Mouse (Mus musculus): ENCODE results near the gene Sdf2l1.
A peak's percentile ranks its signal among the peaks of the same experiment; 100 is the strongest.

Gene Sdf2l1

DNA sequence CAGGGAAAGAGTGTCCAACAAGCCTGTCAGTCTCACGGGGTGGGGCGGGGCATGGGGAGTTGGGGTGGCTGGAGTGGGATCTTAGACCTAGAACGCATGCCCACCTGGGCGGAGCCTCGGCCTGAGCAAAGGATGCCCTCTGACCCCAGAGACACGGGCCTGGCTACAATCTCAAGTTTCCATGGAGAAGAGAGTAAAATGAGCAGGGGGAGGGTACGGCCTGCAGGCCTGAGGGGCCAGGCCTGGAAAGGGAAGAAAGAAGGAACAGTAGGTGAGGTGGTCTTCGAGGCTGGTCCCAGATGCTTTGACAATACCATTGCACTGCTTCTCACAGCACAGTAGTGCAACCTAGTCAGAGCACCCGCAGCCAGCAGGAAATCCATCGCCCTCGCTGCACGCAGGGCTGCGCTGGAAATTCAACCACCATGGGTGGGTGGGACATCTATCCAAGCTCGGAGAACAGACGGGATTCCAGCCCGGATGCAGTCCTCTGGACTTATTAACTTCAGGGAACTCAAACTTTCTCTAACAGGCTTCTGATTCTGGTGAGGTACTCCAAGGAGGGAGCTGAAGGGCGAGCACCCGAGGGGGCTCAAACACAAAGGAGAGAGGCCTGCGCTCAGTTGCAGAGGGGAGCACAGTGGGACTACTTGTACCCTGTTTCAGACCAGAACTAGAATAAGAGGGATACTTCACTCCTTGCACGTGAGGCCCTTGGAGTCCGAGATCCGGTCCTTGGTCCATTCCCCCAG, 7.9 kb downstream of the Sdf2l1 start:
- no peak for DNase-seq (ENCODE audit: low spot score in 2 of 2)

DNA sequence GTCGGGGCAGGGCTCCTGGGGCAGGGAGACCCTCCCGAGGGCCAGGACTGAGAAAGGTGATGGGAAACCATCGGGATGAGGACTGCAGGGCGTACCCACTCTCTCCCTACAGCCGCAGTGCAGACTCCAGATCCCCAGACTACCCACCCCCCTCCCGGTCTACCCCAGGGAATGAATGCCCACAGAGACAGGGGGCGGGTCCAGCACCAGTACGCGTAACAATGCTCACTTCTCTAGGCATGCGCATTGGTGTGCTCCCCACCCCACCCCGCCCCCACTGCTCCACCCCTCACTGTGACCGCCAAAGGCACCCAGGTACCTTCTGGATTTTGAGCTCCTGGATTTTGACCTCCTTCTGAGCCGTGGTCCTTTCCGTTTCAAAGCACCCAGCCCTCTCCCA, 10.6 kb downstream of the Sdf2l1 start:
- DNase-seq (ENCODE audit: low spot score in 2 of 2) = no peak

DNA sequence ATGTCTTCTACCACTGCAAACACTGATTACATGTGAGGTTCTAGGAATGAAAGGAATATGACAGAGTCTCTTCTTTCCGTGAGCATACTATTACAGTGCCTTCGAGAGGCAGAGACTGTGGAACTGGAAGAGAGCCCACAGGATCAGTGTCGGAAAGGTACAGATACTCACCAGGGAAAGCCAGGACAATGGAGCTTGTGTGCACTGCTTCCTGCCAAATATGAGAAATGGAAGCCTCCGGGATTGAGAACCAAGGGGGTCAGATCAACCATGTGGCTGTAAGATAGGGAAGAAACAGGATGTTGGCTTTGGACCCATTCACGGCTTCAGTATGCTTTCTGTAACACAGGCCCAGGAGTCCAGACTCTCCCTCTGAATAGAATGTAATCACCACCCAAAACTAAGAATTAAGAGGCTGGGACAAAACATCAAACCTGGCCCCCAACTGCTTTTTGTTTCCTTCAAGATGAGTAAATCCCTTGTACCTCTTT, 14.8 kb downstream of the Sdf2l1 start:
- DNase-seq (ENCODE audit: low spot score in 2 of 2) = no peak

DNA sequence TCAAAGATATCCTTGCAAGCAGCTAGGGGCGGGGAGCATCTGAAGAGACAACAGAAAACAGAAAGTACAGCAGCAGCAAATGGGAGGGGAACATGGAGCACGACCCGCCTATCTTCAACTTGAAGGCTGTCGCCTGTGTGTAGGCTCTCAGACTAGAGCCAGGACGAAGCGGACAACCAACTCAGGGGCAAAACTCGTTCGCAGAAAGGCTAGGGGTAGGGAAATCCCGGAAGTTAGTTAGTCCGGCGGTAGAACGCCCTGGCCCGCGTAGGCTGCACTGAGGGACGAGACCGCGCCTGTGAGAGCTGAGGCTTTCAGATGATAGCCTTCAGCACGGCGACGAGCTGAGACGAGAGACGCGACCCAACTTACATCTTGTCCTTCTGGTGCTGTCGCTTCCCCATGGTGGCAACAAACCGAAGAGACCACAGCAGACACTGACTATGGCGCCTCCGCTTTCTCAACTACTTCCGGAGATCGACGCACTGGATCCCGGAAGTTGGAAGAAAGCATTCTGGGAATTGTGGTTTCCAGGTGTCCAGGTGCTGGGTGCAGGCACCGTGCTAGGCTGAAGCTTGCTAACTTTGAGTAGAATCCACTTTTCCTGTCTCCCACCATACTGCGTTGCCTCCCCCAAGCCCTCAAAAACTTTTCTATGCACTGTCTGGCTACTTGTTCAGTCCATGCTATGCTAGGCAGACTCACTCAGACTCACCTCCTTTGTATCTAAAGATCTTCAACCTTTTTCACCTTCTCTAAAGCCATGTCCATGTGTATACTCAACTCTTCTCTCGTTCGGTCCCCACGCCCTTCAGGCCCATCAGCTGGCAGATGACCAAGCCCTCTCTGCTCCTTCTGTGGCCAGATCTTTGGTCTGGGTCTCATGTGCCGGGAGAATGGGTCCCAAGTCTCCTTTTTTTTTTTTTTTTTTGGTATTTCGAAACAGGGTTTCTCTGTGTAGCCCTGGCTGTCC, 21.1 kb downstream of the Sdf2l1 start, which contains the start of gene Ppil2:
Ppil2 (minus strand) TSS at position 487 of the 973 bp plus-strand sequence.
- DNase-seq (ENCODE audit: low spot score in 2 of 2) = peak; percentile 64 to 76

DNA sequence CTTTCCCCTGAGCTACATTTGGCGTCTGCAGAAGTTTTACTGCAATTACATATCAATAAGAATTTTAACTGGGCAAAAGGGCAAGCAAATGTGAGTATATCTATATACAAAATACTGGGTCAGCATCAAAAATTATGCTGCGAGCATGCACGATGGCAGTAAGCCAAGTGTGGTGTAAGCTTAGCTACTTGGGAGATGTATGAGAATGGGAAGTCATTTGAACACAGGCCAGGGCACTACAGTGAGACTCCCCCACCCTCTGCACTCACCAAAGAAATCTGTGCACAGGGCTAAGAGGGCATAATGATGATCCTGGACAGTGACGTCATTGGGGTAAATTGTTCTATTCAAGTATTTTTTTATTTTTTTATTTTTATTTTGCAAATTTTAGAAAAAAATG, 27.6 kb downstream of the Sdf2l1 start:
- DNase-seq (ENCODE audit: low spot score in 2 of 2) = no peak

DNA sequence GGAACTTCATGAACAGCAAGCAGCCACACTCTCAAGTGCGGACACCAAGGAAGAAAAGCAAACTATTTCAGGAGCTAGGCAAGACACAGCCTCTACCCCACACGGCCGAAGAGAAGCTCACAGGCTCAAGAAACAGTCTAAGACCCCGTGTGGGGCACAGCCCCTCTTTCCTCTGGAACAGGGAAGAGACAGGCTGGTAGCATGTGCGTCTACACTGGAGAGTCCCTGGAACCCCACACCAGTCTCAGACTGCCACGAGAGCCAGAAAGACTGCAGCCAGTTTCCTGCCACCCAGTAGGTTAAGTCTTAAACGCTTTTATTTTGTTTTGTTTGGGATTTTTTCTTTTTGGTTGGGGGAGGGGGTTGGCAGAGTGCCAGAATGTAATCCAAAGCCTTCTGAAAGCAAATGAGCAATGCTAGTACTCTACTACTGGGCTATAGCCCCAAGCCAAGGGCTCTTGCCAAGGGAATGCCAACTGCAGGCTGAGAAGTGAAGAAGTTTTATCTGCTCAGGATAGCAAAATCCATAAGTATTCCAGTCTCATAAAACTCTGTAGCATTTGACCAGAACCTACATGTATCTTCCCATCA, 29.5 kb downstream of the Sdf2l1 start:
- DNase-seq (ENCODE audit: low spot score in 2 of 2) = no peak

DNA sequence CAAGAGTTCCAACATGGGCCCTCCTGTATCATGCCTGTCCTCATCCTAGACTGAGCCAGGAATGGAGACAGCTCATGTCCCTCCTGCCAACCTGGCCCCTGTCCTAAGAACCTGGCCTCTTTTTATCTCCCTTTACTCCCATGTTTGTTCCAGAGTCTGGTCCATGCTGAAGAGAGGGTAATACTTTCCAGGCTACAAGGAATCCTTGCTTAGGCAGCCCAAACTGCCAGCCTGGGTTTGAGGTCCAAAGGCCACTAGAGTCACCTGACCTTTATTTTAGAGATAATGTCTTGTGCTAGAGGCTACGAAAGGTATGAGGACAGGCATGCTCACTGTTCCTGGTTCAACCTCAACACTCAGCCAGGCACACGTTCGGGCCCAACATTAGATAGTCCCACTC, 35.2 kb downstream of the Sdf2l1 start:
- DNase-seq (ENCODE audit: low spot score in 2 of 2) = no peak

DNA sequence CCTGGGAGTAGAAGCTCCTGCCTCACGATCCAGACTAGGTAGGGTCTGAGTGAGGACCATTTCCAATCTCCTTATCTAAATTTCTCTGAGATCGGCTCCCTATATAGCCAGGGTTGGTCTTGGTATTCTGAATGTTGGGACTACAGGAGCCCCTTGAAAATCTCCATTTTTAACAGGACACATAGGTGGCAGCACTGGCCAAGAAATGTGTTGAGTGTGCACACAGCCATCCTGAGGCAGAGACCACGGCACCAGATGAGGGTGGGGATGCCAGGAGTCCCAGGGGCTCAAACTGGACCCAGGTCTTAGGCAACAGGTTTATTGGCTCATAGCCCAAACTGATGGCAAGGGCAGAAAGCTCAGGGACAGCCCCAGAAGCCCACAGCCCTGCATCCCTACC, 43.8 kb downstream of the Sdf2l1 start:
- no peak for DNase-seq (ENCODE audit: low spot score in 2 of 2)

DNA sequence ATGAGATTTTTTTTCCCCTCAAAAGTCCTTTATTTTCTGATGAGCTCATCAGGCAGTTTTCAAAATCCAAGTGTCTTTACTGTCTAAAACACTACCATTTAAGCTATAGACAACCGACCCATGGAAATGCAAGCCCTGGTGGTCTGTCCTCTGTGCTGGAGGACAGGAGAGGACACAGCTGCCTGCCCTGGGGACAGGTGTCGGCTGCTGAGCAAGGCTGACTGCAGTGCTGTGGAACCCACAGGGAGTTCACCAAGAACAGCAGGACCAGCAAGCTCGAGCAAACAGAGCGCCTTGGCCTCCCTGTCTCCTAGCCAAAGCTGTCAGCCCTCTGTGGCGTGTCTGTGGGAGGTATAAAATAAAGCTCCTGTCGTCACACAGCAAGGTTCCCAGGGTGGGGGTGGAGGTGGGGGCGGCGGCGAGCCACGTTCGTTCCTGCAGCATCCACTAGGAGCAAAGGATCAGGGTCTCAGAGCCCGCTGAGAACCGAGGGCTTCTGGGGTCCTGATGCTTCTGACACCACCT, 45.5 kb downstream of the Sdf2l1 start:
- no peak for DNase-seq (ENCODE audit: low spot score in 2 of 2)

DNA sequence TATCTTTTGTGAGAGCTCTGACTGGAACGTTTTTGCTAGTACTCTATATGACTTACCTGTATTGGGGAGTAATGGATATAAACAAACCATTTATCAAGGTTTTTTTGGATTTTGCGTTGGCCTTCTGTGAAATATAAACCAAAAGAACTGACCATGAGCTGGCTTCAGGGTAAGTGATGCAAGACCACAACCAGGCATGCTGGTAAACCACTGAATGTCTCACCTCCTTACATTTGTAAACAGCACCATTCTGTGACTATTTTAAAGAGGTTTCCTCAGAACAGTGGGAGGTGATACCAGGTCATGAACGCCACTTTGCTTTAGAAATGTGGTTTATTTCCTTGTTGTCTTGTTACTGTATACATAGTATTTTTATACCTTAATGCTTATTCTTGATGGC, 45.9 kb downstream of the Sdf2l1 start:
- no peak for DNase-seq (ENCODE audit: low spot score in 2 of 2)

DNA sequence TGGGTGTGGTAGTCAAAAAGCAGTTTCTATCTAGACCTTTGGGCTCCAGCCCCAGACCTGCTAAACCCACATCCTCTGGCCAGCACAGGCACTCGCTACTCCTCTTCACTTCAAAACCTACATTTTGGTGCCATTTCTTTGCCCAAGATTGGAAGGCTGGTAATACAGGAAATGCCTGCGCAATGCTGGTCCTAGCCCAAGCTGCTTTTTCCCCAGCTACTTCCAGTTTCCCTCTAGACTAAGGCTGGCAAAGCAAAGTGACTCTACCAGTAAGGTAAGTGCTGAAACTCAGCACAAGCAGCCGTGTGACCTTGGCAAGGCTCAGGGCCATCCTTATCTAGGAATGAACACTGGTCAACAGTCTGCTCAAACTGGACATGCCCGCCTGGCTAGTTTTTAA, 46.5 kb downstream of the Sdf2l1 start:
- DNase-seq (ENCODE audit: low spot score in 2 of 2) = no peak

DNA sequence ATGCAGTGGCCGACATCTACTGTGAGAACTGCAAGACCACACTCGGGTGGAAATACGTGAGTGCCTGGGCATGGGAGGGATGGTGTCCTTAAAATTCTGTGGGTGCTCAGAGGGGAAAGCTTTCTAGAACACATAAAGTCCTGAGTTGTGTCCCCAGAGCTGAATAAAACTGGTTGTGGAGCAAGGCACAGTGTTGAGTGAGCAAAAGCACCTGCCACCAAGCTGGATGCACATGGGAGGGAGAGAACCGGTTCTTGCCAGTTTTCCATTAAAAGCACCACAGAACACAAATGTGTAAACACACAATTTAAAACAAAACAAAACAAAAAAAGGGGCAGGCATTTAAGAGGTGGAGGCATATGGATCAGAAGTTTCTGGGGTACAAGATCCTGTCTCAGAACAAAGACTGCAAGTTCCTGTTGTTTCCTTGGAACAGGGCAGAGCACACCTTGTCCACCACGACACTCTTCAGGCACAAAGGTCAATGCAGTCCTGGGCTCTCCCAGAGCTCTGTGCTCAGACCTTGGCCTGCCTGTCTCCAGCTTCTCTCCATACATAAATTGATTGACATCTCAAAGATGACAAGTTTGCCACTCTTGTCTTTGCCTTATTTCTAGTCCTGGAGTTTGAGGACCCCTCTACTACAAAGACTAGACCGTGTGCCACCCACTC, 49.9 kb downstream of the Sdf2l1 start:
- DNase-seq (ENCODE audit: low spot score in 2 of 2) = no peak
